Mouse (Mus musculus): ENCODE data around the gene Elane. TPM values are rescaled to one million over a fixed set of nuclear protein-coding genes. Genes with fewer than 3 reads are reported as not detected.
A peak's percentile ranks its signal among the peaks of the same experiment; 100 is the strongest.
"Not testable (repeated sequence)": the region's sequence is repeated elsewhere in the genome, so short reads cannot be mapped to it uniquely, and the experiment has no call there.

The Elane gene
- polyA plus RNA-seq, 1 experiment: 0.75 TPM

GRCm38 (mm10) chr10:79890670-79891069 is 4.6 kb downstream of the Elane start, which contains the start of gene Cfd:
Cfd (plus strand) TSS chr10:79890853.
- no peak within 1 kb of the TSS for H3K4me3 ChIP-seq (ENCODE audit: insufficient read depth, low read length)
- TF ChIP-seq CTCF (IDR thresholded peaks at IDR 0.05; ENCODE audit: low read depth, low read length): no peak
- no peak for TF ChIP-seq POLR2A (IDR thresholded peaks at IDR 0.05; ENCODE audit: borderline replicate concordance, low read depth, low read length)
- 0 out of 2 replicates have a peak within 1 kb of the TSS, but pooled peaks have one; percentile 16 for H3K27ac ChIP-seq (ENCODE audit: insufficient read depth, low read depth, low read length)
- peaks cover 7% of the 10 kb centered on the region for H3K4me1 ChIP-seq (ENCODE audit: control insufficient read depth, insufficient read depth, low read length)

- TF ChIP-seq CTCF (IDR thresholded peaks at IDR 0.05; ENCODE audit: low read depth, low read length): peak; percentile 80
- not testable (repeated sequence) for H3K27ac ChIP-seq (ENCODE audit: insufficient read depth, low read depth, low read length); H3K4me3 ChIP-seq (ENCODE audit: insufficient read depth, low read length); H3K4me1 ChIP-seq (ENCODE audit: control insufficient read depth, insufficient read depth, low read length)
Observed at GRCm38 (mm10) chr10:79892451-79893118, 6.5 kb downstream of the Elane start.

- H3K4me3 ChIP-seq (ENCODE audit: insufficient read depth, low read length): no peak overlapping the region
- no peak for TF ChIP-seq CTCF (IDR thresholded peaks at IDR 0.05; ENCODE audit: low read depth, low read length)
- no peak for TF ChIP-seq POLR2A (IDR thresholded peaks at IDR 0.05; ENCODE audit: borderline replicate concordance, low read depth, low read length)
- no peak overlapping the region for H3K27ac ChIP-seq (ENCODE audit: insufficient read depth, low read depth, low read length)
- no peaks in the 10 kb centered on the region for H3K4me1 ChIP-seq (ENCODE audit: control insufficient read depth, insufficient read depth, low read length)
Observed at GRCm38 (mm10) chr10:79896306-79896705, 10.3 kb downstream of the Elane start.

- Histone ChIP-seq H3K4me1 (ENCODE audit: control insufficient read depth, insufficient read depth, low read length) (no peaks in the 10 kb centered on the region), H3K4me3 (ENCODE audit: insufficient read depth, low read length) (no peak overlapping the region), H3K27ac (ENCODE audit: insufficient read depth, low read depth, low read length) (no peak overlapping the region)
- no peak for TF ChIP-seq POLR2A (IDR thresholded peaks at IDR 0.05; ENCODE audit: borderline replicate concordance, low read depth, low read length)
- no peak for TF ChIP-seq CTCF (IDR thresholded peaks at IDR 0.05; ENCODE audit: low read depth, low read length)
Observed at GRCm38 (mm10) chr10:79896814-79897213, 10.8 kb downstream of the Elane start.

- H3K27ac ChIP-seq (ENCODE audit: insufficient read depth, low read depth, low read length): no peak overlapping the region
- no peak for TF ChIP-seq POLR2A (IDR thresholded peaks at IDR 0.05; ENCODE audit: borderline replicate concordance, low read depth, low read length)
- TF ChIP-seq CTCF (IDR thresholded peaks at IDR 0.05; ENCODE audit: low read depth, low read length): no peak
- H3K4me3 ChIP-seq (ENCODE audit: insufficient read depth, low read length): no peak overlapping the region
- no peaks in the 10 kb centered on the region for H3K4me1 ChIP-seq (ENCODE audit: control insufficient read depth, insufficient read depth, low read length)
Observed at GRCm38 (mm10) chr10:79897316-79898245, 11.5 kb downstream of the Elane start.

GRCm38 (mm10) chr10:79900951-79901410 is 14.9 kb downstream of the Elane start:
- Histone ChIP-seq H3K27ac (ENCODE audit: insufficient read depth, low read depth, low read length) (no peak overlapping the region), H3K4me1 (ENCODE audit: control insufficient read depth, insufficient read depth, low read length) (no peaks in the 10 kb centered on the region), H3K4me3 (ENCODE audit: insufficient read depth, low read length) (no peak overlapping the region)
- TF ChIP-seq POLR2A (IDR thresholded peaks at IDR 0.05; ENCODE audit: borderline replicate concordance, low read depth, low read length) (no peak), CTCF (IDR thresholded peaks at IDR 0.05; ENCODE audit: low read depth, low read length) (no peak)

GRCm38 (mm10) chr10:79906712-79907111 is 20.7 kb downstream of the Elane start:
- Histone ChIP-seq H3K27ac (ENCODE audit: insufficient read depth, low read depth, low read length) (no peak overlapping the region), H3K4me1 (ENCODE audit: control insufficient read depth, insufficient read depth, low read length) (peaks cover 7% of the 10 kb centered on the region), H3K4me3 (ENCODE audit: insufficient read depth, low read length) (no peak overlapping the region)
- TF ChIP-seq POLR2A (IDR thresholded peaks at IDR 0.05; ENCODE audit: borderline replicate concordance, low read depth, low read length): no peak
- TF ChIP-seq CTCF (IDR thresholded peaks at IDR 0.05; ENCODE audit: low read depth, low read length): no peak

GRCm38 (mm10) chr10:79907415-79907814 is 21.4 kb downstream of the Elane start:
- H3K4me3 ChIP-seq (ENCODE audit: insufficient read depth, low read length): no peak overlapping the region
- H3K4me1 ChIP-seq (ENCODE audit: control insufficient read depth, insufficient read depth, low read length): peaks cover 7% of the 10 kb centered on the region
- TF ChIP-seq POLR2A (IDR thresholded peaks at IDR 0.05; ENCODE audit: borderline replicate concordance, low read depth, low read length): no peak
- no peak for TF ChIP-seq CTCF (IDR thresholded peaks at IDR 0.05; ENCODE audit: low read depth, low read length)
- H3K27ac ChIP-seq (ENCODE audit: insufficient read depth, low read depth, low read length): no peak overlapping the region

- Histone ChIP-seq H3K4me3 (ENCODE audit: insufficient read depth, low read length) (peak within 1 kb of the TSS; percentile 88), H3K4me1 (ENCODE audit: control insufficient read depth, insufficient read depth, low read length) (peaks cover 7% of the 10 kb centered on the region), H3K27ac (ENCODE audit: insufficient read depth, low read depth, low read length) (peak within 1 kb of the TSS; percentile 90)
- TF ChIP-seq CTCF (IDR thresholded peaks at IDR 0.05; ENCODE audit: low read depth, low read length) (no peak), POLR2A (IDR thresholded peaks at IDR 0.05; ENCODE audit: borderline replicate concordance, low read depth, low read length) (no peak)
Observed at GRCm38 (mm10) chr10:79908167-79909091, 22.4 kb downstream of the Elane start, which contains the start of gene Med16. Med16 (minus strand) TSS chr10:79908923.
